Mouse (Mus musculus) midbrain, postnatal 0 days (tissue): ENCODE results near the gene Kcnh5. TPM values are rescaled to one million over a fixed set of nuclear protein-coding genes. Genes with fewer than 3 reads are reported as not detected.
A peak's percentile ranks its signal among the peaks of the same experiment; 100 is the strongest.

Source experiments
- ATAC-seq: fragments of 200-750 bp; cut with Nextera tagmentation; 2 replicates; pipeline ENCODE4 v1.8.0; 2017; ENCODE audit warnings: moderate number of reproducible peaks, mild to moderate bottlenecking, moderate TSS enrichment, moderate library complexity; ENCODE audit not compliant: low FRiP score
- DNase-seq: peaks from one replicate; pipeline ENCODE4 v3.0.0-alpha.2; 2015; ENCODE audit warnings: low spot score
- H3K27ac ChIP-seq: fragments of 300-500 bp; sonication (generic); 2 replicates; pipeline ENCODE4 v1.5.1; 2014; ENCODE audit warnings: low read depth, mild to moderate bottlenecking, low read length, mixed read lengths
- H3K27me3 ChIP-seq: fragments of 300-500 bp; sonication (generic); 2 replicates; pipeline ENCODE4 v1.6.1; 2014; ENCODE audit warnings: low read length, control low read depth, mixed read lengths; ENCODE audit not compliant: insufficient read depth
- H3K36me3 ChIP-seq: fragments of 300-500 bp; sonication (generic); 2 replicates; pipeline ENCODE4 v1.6.1; 2014; ENCODE audit warnings: low read length, control low read depth, mixed read lengths; ENCODE audit not compliant: insufficient read depth
- H3K4me1 ChIP-seq: fragments of 300-500 bp; sonication (generic); 2 replicates; pipeline ENCODE4 v1.6.1; 2014; ENCODE audit warnings: mild to moderate bottlenecking, control low read depth, antibody characterized with exemption, low read length, mixed read lengths; ENCODE audit not compliant: insufficient read depth
- H3K4me2 ChIP-seq: fragments of 300-500 bp; sonication (generic); 2 replicates; pipeline ENCODE4 v1.6.1; 2014; ENCODE audit warnings: low read depth, mild to moderate bottlenecking, low read length, mixed read lengths; ENCODE audit not compliant: poor library complexity, severe bottlenecking
- H3K4me3 ChIP-seq: fragments of 300-500 bp; sonication (generic); 2 replicates; pipeline ENCODE4 v1.5.1; 2014; ENCODE audit warnings: low read depth, mild to moderate bottlenecking, low read length, moderate library complexity
- H3K9ac ChIP-seq: fragments of 300-500 bp; sonication (generic); replicated peaks from 2 replicates; pipeline ENCODE4 v1.6.1; 2014; ENCODE audit warnings: mild to moderate bottlenecking, low read length, moderate library complexity, mixed read lengths; ENCODE audit not compliant: poor library complexity, severe bottlenecking
- H3K9me3 ChIP-seq: fragments of 300-500 bp; sonication (generic); 2 replicates; pipeline ENCODE4 v1.6.1; 2016; ENCODE audit warnings: low read length, control low read depth
- CTCF ChIP-seq: IDR thresholded peaks from 2 replicates; pipeline ENCODE4 v1.5.1; 2016; ENCODE audit warnings: antibody characterized with exemption, mild to moderate bottlenecking
- WGBS: fragments of 180-500 bp; shearing (Covaris S2); extraction: QIAGEN DNeasy Blood & Tissue Kit; methylation state at CpG from one replicate; pipeline ENCODE4 v1.1.7; 2014; 5-methylcytosine and 5-hydroxymethylcytosine counted together
- polyA plus RNA-seq: library from polyadenylated mRNA; unstranded; fragments of >200 nt; fragmentation: Nextera tagmentation; extraction: Ambion mirVana; gene quantifications from 2 replicates; pipeline ENCODE4 v1.2.1, GENCODE M21; 2015
- total RNA-seq: library from RNA; depleted of rRNA; stranded (reverse); fragments of >200 nt; gene quantifications from 2 replicates; pipeline ENCODE4 v1.2.3, GENCODE M21; 2014

Kcnh5 gene
- total and polyA plus RNA-seq, 2 experiments from 2014 or later: 2.6 to 8.9 TPM

DNA sequence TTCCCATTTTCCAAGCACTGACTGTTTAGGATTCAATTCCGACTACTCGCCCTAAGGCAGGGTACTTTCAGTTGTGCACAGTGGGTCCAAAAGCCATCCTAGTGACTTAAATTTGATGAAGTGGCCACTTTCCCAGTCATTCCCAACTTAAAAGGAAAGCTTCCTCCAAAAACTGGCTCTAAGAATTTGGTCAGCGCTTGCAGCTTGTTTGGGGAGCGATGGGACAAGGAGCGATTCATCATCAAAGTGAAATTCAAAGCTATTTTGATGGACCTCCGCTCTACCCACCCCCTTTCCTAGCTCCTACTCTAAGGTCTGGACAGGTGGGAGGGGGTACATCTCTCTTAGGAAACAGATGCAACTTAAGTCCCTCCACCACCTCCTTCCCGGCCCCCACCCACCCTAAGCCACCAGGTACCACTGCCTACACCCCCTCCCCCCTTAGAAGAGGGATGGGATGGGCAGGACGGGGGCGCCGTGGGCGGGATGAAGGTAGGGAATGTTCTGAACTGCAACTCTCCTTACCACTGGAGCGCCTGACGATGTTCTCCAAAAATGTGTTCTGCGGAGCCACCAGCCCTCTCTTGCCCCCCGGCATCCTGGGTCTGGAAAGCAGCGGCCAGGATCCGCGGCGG, 1.1 kb downstream of the Kcnh5 start:
- H3K4me2 ChIP-seq: peak overlapping the region; percentile 93
- H3K4me3 ChIP-seq: peak overlapping the region; percentile 73
- ATAC-seq (peak; percentile 22; the same call in 1 of the 2 replicates), DNase-seq (no peak)
- 3% methylated on average over 19 of the region's 19 CpGs for WGBS
- no peaks in the 10 kb centered on the region for H3K27me3 ChIP-seq
- peak overlapping the region; percentile 69 for H3K27ac ChIP-seq
- peaks cover 4% of the 10 kb centered on the region for H3K4me1 ChIP-seq
- no peaks in the 10 kb centered on the region for H3K36me3 ChIP-seq
- H3K9ac ChIP-seq: peak overlapping the region; percentile 64
- TF ChIP-seq CTCF: no peak
- no peaks in the 10 kb centered on the region for H3K9me3 ChIP-seq

DNA sequence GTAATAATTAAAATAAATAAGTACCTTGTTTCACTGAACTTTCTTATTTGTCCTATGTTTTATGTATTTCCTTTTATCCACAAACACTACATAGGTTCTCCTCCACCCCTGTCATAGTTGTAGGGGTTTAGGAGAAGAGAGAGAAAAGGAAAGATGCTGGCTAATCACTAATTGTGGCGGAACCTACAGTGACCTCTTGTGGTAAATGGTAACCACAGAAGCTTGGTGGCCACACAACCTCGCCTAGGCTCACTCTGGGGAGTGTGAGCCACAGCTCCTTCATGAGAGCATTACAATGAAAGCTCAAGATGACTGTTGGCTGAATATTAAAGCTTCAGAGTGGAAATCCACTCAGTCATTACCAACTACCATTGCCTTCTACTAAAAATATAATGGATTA, 6.2 kb downstream of the Kcnh5 start:
- Histone ChIP-seq H3K4me3 (no peak overlapping the region), H3K9ac (no peak overlapping the region), H3K4me1 (no peaks in the 10 kb centered on the region), H3K4me2 (no peak overlapping the region), H3K9me3 (no peaks in the 10 kb centered on the region), H3K27ac (no peak overlapping the region), H3K27me3 (no peaks in the 10 kb centered on the region), H3K36me3 (no peaks in the 10 kb centered on the region; the same call in 1 of the 2 replicates)
- peak; percentile 74 for TF ChIP-seq CTCF
- 22% methylated on average over 2 of the region's 2 CpGs for whole genome bisulfite sequencing
- ATAC-seq: no peak
- peak; percentile 51 for DNase-seq

DNA sequence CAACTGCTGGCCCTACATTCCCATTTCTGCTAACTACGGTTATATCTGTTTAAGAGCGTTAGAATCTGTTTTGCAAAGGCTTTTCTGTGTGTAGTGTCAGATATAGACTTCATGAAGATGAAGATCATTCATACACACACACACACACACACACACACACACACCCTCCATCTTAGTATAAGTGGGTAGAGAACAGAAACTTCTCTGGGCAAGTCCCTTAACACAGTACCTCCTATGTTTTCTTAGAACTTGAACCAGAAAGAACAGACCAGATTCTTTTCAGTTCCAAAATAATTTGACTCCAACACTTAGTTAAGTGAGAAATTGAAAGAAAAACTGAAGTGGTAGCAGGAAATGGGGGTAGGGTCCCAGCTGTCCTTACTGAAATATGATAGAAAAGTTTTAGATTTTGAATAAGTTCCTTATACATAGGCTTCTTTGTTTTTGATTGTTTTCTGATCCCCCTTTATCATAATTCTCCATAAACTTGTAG, 24.0 kb downstream of the Kcnh5 start:
- H3K36me3 ChIP-seq: no peaks in the 10 kb centered on the region
- no peak for DNase-seq
- ATAC-seq: no peak
- no peak overlapping the region for H3K9ac ChIP-seq
- no peaks in the 10 kb centered on the region for H3K9me3 ChIP-seq
- no peak overlapping the region for H3K27ac ChIP-seq
- no peak for TF ChIP-seq CTCF
- H3K27me3 ChIP-seq: no peaks in the 10 kb centered on the region
- no peaks in the 10 kb centered on the region for H3K4me1 ChIP-seq
- 99% methylated on average over 2 of the region's 2 CpGs for WGBS
- no peak overlapping the region for H3K4me3 ChIP-seq
- H3K4me2 ChIP-seq: no peak overlapping the region

DNA sequence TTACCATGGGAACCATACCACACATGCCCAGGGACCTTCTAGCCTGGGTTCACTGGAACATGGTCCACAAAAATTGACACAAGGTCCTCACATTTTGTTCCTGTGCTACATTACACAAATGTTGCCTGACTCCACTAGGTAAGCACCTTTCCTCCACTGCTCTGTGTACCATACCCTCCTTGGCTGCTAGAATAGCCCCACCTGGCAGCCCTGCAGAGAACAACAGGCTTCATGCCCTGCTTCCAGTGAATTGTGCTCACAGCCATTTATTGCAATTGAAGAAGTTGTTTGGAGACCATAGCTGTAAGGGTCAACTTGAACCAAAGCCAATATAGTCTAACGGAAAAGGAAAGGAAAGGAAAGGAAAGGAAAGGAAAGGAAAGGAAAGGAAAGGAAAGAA, 37.3 kb downstream of the Kcnh5 start:
- Histone ChIP-seq H3K36me3 (no peaks in the 10 kb centered on the region), H3K27me3 (no peaks in the 10 kb centered on the region), H3K4me2 (no peak overlapping the region), H3K4me3 (no peak overlapping the region), H3K9ac (no peak overlapping the region), H3K27ac (no peak overlapping the region), H3K9me3 (no peaks in the 10 kb centered on the region), H3K4me1 (no peaks in the 10 kb centered on the region)
- ATAC-seq (no peak), DNase-seq (no peak)
- TF ChIP-seq CTCF: peak; percentile 23; the same call in 1 of the 2 replicates
- WGBS: 88% methylated on average over 1 of the region's 1 CpGs

DNA sequence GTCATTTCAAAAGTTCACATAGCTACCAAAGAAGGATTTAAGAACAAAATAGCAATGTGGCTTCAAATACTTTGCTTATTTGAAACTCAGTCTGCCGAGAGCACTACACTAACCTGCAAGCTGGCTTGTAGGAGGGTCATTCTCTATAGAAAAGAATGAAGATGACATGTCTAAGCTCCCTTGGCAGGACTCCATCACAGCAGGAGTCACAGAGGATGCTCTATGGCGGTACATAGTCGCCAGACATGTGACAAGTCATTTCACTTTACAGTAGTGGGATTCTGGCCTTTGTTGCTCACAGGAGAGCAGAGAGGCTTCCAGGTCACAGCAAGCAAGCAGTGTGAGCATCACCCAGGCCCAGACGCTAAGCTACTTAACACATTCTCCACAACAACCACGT, 85.2 kb downstream of the Kcnh5 start:
- DNase-seq: peak; percentile 10
- ATAC-seq: no peak
- no peak overlapping the region for H3K4me2 ChIP-seq
- H3K9me3 ChIP-seq: no peaks in the 10 kb centered on the region
- no peaks in the 10 kb centered on the region for H3K27me3 ChIP-seq
- 61% methylated on average over 5 of the region's 5 CpGs for WGBS
- H3K9ac ChIP-seq: no peak overlapping the region
- no peak overlapping the region for H3K27ac ChIP-seq
- H3K4me1 ChIP-seq: no peaks in the 10 kb centered on the region
- no peak for TF ChIP-seq CTCF
- no peak overlapping the region for H3K4me3 ChIP-seq
- H3K36me3 ChIP-seq: no peaks in the 10 kb centered on the region

DNA sequence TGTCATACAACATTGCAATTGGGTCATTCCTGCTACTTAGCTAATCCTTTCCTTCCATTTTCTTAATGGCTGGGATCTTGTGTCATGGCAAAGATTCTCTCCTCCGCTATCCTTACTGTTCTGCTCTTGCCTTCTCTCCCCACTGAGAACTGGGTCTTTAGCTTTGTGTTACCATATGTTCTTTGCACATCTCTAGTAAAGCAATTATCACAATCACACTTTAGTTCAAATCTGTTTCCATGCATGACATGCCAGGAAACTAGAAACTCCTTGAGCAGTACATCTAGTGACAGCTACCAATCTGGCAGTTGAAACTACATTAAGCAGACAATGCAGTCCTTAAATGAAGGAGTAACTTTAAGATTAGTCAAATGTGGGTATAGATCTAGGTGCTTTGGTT, 86.2 kb downstream of the Kcnh5 start:
- TF ChIP-seq CTCF: no peak
- ATAC-seq (no peak), DNase-seq (no peak)
- H3K9ac ChIP-seq: no peak overlapping the region
- no peak overlapping the region for H3K4me2 ChIP-seq
- no peaks in the 10 kb centered on the region for H3K4me1 ChIP-seq
- WGBS: 100% methylated on average over 1 of the region's 1 CpGs
- H3K9me3 ChIP-seq: no peaks in the 10 kb centered on the region
- no peaks in the 10 kb centered on the region for H3K27me3 ChIP-seq
- no peak overlapping the region for H3K27ac ChIP-seq
- no peak overlapping the region for H3K4me3 ChIP-seq
- H3K36me3 ChIP-seq: no peaks in the 10 kb centered on the region
